Mouse (Mus musculus) layer of hippocampus, postnatal 10 days (tissue): ENCODE results near the gene Rbck1. TPM values are rescaled to one million over a fixed set of nuclear protein-coding genes. Genes with fewer than 3 reads are reported as not detected.
"Not testable (repeated sequence)": the region's sequence is repeated elsewhere in the genome, so short reads cannot be mapped to it uniquely, and the experiment has no call there.

Experiments used
- DNase-seq, 2 experiments: peaks; one replicate each; pipeline ENCODE4 v3.0.0; 2021; ENCODE audit warnings: low spot score in 2 of 2
- long read RNA-seq: library from polyadenylated mRNA; stranded (forward); transcript quantifications from one replicate; pipeline ENCODE4 v2.0.0, GENCODE M21; 2023
- total RNA-seq, 2 experiments: library from RNA; stranded (reverse); gene quantifications; 2 replicates each; pipeline ENCODE4 v1.2.3; 2021

Gene Rbck1
- 100 to 1,000 TPM; 101 to 102 TPM for total RNA-seq
- long read RNA-seq, transcript Rbck1-202 (12 exons, 2,384 nt), result major isoform, 44 of 90 reads
- long read RNA-seq, partial matches to known transcripts, result 32 of 90 reads
- long read RNA-seq, other reads (novel, unspliced or antisense), result 13 of 90 reads

DNA sequence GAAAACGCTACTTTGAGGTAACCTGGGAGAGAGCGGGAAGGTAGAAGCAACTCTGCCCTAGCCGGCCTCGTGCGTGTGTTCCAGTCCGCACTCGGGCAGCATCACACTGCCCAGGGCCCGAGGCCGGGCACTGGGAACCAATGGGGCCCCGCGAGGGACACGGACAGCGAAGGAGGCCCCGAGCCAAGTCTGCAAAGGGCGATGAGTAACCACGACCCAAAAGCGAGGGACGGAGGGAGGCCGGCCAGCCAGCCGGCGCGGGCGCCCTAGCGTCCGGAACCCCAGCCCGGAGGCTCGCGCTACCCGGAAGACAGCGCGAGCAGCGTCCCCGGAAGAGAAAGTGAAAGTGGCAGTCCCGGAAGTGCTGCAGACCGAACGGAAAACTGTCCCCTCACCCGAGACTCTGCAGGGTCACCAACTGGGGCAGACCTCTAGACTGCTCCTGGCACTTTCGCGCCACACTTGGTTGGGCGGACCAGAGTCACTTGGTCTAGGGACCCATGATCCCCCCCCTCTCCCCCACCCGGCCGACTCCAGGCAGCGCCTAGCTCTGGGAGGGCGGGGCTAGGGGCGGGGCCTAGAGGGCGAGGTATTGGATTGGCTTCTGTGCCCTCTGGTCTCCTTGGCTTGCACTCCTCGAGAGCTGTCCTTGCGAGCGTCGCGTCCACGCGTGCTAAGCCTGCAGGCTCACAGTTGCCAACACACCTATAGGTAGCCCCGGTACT is at the start of gene Rbck1:
Rbck1 (minus strand) TSS at position 553 of the 725 bp plus-strand sequence.
- peak; percentile 86 to 87 for DNase-seq

DNA sequence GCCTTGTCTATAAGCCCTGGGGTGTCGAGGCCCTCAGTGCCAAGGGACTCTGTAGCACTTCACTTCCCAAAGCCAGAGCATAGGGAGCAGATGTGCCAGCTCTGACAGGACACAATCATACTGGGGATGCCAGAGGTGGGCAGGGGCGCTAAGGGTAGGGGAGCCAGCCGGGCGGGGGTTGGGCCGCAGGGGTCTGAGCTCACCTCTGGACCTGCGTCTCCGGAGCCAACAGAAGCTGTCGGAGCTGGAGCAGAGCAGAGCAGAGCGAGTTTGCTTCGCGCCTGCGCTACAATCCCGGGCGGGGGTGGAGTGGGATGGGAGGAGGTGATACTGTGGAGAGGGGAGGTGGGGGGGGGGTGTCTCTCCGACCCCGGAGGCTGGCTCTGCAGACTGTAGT is 43.9 kb upstream of the Rbck1 start, which contains the start of gene Nrsn2:
Nrsn2 (minus strand) TSS at position 294 of the 397 bp plus-strand sequence.
- DNase-seq, result peak in 1 of 2 experiments; percentile 25

- DNase-seq, result peak in 1 of 2 experiments; percentile 30
Measured at GRCm38 (mm10) chr2:152375652-152376344, 43.3 kb upstream of the Rbck1 start.

GRCm38 (mm10) chr2:152373547-152373946 is 41.1 kb upstream of the Rbck1 start:
- no peak for DNase-seq

DNA sequence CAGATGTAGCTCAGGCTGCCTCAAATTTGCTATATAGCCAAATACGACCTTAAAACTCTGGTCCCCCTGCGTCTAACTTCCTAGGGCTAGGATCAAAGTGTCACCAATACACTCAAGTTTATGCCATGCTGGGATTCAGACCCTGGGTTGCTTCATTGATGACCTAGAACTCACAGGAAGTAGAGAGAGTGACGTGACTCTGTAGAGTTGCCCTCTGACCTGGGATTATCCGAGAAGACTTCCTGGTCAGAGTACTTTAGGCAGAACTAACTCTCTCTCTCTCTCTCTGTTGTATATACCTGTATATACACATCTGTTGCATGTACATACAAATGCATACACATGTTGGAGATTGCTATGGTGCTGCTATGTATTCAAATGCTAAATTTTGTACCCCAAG is 40.2 kb upstream of the Rbck1 start:
- no peak for DNase-seq

- DNase-seq, result no peak
Measured at GRCm38 (mm10) chr2:152372104-152372503, 39.7 kb upstream of the Rbck1 start.

DNA sequence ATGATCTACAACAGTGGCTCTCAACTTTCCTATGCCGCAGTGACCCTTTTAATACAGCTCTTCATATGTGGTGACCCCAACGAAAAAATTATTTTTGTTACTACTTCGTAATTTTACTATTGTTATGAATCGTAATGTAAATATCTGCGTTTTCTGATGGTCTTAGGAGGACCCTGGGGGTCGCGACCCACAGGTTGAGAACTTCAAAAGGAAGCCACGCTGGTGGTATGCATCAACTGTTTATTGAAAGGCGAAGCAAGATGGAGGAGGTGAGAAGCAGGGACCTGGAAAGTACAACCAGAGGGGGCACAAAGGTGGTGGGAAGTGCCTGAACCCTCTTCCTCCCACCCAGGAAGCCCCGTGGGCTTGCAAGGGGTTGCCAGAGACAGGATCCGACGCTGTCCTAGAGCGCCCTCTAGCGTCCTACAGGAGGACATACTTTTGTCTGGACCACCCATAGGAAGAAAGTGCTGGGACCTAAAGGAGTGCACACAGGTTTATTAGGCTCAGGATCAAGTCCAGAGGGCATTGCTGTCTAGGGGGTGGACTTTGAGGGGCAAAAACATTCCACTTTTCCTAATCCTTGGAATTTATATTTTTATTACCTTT is 36.2 kb upstream of the Rbck1 start:
- peak; percentile 64 to 68 for DNase-seq

- no peak for DNase-seq
Measured at GRCm38 (mm10) chr2:152367917-152368316, 35.5 kb upstream of the Rbck1 start.

DNA sequence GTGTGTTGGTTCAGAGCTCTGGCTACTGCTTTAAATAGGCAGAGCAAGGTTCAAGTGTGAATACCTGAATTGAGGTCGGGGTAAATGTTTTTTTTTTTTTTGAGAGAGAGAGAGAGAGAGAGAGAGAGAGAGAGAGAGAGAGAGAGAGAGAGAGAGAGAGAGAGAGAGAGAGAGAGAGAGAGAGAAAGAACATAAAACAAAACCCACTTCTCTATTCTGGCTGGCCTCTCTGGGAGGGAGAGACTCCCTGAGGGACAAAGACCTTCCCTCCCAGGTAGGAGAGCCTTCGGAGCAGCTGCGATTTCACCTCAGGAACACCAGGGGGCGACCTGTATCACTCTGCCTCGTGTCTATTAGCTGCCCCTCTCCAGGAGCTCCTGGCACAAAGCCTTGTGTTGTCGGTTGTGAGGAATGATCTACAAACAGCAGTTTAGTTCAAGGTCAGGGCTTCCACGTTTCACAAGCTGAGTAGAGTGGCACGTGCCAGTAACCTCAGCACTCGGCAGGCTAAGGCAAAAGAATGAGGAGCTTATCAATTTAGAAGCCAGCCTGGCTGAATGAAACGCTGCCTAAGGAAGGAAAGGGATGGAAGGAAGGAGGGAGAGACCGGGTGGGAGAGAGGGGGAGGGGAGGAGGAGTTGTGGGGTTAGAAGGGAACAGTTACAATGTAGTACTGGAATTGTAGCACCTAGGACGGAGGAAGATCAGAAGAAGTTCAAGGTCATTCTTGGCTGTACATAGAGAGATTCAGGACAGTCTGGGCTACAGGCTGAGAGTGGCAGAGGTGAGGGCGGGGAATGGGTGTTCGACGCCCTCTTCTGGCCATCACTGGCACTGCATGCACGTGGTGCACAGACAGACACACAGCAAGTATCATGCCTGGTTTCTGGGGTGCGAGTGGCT is 31.0 kb upstream of the Rbck1 start:
- peak; percentile 75 to 78 for DNase-seq

GRCm38 (mm10) chr2:152361193-152361592 is 28.7 kb upstream of the Rbck1 start:
- no peak for DNase-seq

- DNase-seq, result no peak
Measured at GRCm38 (mm10) chr2:152360271-152360775, 27.9 kb upstream of the Rbck1 start.

DNA sequence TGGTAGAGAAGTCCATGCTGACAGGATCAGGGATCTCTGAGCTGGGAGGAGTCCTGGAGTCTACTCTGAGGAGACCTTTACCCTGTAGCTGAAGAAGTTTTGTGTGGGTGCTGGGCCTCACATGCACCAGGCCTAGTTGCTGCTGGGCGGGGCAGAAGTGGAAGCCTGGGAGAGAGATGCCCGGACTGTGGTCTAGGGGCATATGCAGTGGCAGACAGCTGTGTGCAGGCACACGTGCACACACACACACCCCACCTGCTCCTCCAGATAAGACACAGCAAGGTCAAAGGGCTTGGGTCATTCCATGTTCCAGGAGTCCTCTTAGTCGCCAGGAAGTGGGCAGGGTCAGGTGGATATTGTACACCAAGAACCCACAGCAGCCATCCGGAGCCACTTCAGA is 27.2 kb upstream of the Rbck1 start:
- DNase-seq, result no peak

DNA sequence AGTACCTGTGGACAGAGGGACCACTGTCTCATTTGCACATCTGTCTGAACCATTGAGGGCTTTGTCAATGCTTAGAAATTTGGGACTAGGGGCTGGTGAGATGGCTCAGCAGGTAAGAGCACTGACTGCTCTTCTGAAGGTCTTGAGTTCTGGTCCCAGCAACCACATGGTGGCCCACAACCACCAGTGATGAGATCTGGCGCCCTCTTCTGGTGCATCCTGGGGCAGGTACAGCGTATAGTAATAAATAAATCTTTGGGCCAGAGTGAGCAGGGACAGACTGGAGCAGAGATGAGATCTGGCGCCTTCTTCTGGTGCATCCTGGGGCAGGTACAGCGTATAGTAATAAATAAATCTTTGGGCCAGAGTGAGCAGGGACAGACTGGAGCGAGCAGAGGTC is 26.5 kb upstream of the Rbck1 start:
- DNase-seq, result not testable (repeated sequence)

DNA sequence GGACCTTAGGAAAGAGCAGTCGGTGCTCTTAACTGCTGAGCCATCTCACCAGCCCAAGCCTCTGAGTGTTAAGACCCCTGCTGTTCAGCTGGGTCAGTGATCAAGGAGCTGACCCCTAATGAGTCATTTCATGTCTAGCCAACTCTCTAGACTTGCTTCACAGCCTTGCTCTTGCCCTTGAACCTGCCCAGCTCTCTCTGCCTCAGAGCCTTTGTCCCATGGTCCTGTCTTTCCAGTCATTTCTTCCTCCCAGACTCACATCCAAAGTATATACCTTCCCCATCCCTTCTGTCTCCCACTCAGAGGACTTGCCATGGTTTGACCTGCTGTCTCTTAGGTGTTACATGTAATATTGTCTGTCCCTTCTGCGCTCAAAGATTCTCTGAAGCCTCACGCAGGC is 24.8 kb upstream of the Rbck1 start:
- DNase-seq, result no peak

DNA sequence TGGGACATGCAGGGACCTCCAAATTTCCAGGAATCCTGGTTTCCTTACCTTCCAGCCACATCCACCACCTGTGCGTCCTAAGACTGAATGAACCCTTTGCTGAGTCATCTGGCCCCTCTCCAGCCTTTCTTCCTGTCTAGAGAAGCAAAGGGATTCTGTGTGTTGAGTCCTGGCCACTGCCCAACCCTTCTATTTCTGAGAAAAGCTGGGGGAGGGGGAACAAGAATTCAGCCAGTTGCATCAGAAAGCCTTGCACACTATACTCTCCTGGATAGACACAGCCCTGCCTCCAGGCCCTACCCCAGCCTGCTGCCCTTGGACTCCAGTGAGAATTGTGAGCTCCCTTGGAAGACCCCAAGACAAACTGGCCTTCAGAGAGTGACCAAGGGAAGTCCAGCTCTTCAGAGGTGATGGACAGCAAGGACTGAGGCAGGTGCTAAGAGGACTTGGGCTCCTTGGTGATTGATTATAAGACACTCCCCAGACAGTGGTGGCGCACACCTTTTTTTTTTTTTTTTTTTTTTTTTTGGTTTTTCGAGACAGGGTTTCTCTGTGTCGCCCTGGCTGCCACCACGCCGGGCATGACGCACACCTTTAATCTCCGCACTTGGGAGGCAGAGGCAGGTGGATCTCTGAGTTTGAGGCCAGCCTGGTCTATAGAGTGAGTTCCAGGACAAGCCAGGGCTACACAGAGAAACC is 17.5 kb upstream of the Rbck1 start:
- no peak for DNase-seq

GRCm38 (mm10) chr2:152349205-152349604 is 16.8 kb upstream of the Rbck1 start:
- DNase-seq, result no peak

DNA sequence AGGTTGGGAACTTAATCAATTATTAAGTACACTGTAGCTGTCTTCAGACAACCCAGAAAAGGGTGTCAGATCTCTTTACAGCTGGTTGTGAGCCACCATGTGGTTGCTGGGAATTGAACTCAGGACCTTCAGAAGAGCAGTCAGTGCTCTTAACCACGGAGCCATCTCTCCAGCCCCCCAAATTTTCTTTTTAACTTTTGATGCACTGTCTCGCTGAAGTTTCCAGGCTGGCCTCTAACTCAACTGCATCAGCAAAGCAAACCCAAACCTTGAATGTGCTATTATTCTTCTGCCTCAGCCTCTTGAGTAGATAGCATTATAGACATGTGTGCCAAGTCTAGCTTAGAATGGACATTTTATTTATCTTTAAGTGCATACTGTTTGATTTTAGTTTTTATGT is 15.3 kb upstream of the Rbck1 start:
- DNase-seq, result no peak

- DNase-seq, result no peak
Measured at GRCm38 (mm10) chr2:152346776-152347465, 14.5 kb upstream of the Rbck1 start.

DNA sequence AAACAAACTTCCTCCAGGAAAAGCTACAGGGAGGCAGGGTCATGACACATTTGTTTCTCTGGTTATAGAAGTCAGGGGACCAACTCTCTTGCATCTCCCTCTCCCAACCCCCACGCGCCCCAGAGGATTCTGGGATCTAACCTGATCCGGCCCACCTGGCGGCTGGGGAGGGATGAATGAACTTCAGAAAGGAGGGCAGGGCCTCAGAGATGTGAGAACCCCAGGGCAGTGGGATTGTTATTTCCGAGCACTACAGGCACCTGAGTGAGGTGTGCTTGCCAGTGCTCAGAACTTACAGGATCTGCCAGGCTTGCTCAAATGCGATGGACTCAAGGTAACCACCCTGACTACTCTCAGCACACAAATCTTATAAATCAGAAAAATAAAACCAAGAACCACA is 12.9 kb upstream of the Rbck1 start:
- DNase-seq, result no peak
